Mouse (Mus musculus): ENCODE measurements around the gene Arl15.

Gene Arl15

GRCm38 (mm10) chr13:113870403-113870802, 76.1 kb downstream of the Arl15 start:
- ATAC-seq (ENCODE audit: low TSS enrichment) = no peak

DNA sequence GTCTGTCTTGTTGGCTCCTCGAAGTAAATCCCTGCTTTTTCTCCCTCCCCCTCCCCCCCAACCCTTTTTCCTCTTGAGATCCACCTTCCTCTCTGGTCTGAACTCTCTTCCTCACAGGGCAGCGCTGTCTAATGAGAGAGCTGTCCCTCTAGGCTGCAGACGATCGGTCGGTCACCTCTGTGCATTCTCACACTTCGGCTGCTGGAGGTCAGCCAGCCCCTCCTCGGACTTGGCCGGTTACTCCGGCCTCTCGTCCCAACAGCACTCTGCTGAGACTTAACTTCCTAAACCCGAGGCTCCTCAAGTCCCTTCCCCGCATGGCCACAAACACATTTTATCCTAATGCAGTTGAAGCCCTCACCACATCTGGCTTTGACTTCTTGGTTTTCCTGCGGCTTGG, 77.5 kb downstream of the Arl15 start:
- ATAC-seq (ENCODE audit: low TSS enrichment) = no peak

DNA sequence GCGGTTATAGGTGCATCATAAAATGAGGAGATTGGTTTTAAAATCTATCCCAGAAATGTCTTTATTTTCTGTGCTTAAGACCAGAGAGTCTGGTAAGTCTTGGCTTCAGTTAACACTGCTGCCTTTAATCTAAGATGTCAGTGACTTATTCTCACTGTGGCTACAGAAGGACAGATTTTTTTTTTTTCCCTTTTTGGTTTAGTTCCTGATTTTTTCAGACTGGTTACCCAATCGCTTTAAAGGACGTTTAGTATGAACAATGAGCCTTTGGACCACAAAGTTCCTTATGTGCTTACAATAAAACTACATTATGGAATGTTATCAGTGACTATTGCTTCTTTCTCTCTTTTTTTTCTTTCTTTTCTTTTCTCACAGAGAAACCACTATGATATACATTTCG, 81.4 kb downstream of the Arl15 start:
- no peak for ATAC-seq (ENCODE audit: low TSS enrichment)

GRCm38 (mm10) chr13:113877420-113877819, 83.1 kb downstream of the Arl15 start:
- peak; percentile 80 for ATAC-seq (ENCODE audit: low TSS enrichment)

DNA sequence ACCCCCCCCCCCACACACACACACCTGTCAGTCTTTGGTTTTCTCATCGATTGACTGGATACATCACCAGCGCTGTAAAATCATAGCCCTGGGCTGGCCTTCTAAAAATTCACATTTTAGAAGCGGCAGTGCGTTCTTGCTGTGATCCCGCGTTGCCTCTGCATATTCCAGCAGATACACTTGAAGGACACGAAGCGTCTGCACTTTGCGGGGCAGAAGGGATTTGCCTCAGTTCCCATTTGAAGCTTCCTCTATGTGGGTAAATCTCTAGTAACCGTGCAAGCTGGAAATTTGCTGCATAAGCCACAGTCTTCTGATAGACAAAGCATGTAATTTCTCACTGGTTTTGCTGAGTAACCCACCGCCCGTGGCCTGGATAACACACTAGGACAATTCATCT, 84.3 kb downstream of the Arl15 start:
- no peak for ATAC-seq (ENCODE audit: low TSS enrichment)

DNA sequence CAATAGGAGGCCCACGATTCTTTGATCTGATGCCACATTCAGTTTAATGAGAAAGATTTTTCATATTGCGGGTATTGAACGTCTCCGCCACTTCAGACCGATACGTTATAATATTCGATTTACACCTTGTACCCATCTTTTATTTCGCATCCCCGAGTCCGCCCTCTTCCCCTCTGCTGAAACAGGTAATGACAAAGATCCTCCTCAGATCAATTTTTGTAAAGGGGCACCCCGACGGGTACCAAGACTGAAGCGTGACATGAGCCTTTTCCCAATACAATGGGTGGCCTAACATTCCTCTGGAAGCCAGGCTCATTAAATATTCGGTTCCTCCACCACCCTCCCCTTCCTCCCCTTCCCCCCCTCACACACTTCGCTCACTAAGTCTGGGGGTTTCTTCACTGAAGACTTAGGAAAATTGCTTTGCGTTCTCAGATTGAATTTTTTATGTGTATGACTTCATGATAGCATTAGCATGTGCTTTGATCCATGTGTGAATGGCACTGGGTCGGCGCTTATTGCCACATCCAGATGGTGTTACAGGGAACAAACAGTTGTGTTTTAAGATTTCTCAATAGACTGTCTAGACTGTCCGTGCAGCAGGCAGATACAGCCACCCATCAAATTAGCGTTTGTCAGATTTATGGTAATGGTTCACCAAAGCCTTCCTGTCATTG, 85.5 kb downstream of the Arl15 start:
- ATAC-seq (ENCODE audit: low TSS enrichment) = no peak

DNA sequence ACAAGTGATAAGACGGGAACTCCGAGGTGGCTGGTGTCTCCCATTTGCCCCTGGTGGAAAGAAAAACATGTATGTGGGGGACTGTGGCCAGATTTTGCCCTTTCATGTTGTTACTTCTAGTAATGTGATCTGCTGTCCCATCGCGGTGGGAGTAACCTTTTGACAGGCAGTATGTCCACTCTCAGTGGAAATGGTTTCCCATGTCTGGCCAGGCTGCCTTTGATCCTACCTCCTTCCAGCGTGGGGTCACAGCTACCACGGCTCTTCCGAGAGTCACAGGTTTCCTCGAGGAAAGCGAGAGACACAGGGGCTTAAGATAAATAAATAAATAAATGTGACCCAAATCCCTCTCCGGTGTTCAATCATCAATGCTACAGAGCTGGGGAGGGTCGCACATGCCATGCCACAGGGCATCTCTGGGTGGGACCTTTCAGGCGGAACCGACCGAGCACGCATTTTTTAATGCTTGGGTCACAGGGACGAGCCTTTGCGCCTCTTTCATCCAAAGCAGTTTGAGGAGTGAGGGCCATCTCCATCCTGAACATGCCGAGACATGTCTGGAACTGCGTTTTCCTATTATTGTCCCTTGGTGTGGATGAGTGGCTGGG, 86.4 kb downstream of the Arl15 start:
- ATAC-seq (ENCODE audit: low TSS enrichment) = no peak

- no peak for ATAC-seq (ENCODE audit: low TSS enrichment)
Measured at GRCm38 (mm10) chr13:113882959-113883358, 88.7 kb downstream of the Arl15 start.

GRCm38 (mm10) chr13:113887090-113887489, 92.8 kb downstream of the Arl15 start:
- ATAC-seq (ENCODE audit: low TSS enrichment) = no peak

- no peak for ATAC-seq (ENCODE audit: low TSS enrichment)
Measured at GRCm38 (mm10) chr13:113888126-113888525, 93.8 kb downstream of the Arl15 start.

DNA sequence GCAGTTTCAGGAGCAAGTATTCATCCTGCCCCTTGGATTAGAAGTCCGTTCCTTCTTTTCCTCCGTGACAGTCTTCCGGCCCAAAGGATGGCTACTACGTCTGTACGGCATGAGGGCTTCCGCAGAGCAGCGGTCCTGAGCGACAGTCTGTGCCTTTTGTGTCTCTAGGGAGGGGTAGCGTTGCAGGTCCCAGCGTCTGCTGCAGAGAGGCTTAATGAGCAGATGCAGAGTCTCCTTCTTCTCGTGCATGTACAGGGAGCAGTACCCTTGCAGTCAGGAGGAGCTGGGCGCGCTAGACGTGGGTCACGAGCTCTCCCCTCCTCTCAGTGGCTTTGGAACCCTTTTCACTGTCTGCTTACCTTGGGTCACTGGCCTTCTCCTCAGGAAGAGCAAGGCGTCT, 94.4 kb downstream of the Arl15 start:
- peak; percentile 69 for ATAC-seq (ENCODE audit: low TSS enrichment)

- peak; percentile 71 for ATAC-seq (ENCODE audit: low TSS enrichment)
Measured at GRCm38 (mm10) chr13:113889140-113890055, 95.1 kb downstream of the Arl15 start.

- no peak for ATAC-seq (ENCODE audit: low TSS enrichment)
Measured at GRCm38 (mm10) chr13:113896684-113897083, 102.4 kb downstream of the Arl15 start.

DNA sequence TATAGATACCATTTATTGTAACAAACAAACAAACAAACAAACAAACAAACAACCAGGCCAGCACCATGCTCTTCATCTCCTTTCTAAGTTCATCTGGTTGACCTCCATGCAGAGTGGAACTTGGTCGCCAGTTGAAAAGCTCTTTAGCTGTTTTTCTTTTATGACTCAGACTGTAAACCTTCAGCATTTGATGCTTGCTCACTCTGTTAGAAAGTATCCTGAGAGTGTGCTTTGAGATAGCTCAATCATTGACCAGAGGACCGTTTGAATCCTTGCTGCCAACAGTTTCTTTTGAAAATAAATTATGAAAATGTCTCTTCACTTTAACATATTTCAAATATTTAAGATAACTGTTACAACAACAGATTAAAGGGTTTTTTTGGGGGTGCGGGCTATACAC, 103.2 kb downstream of the Arl15 start:
- ATAC-seq (ENCODE audit: low TSS enrichment) = no peak

DNA sequence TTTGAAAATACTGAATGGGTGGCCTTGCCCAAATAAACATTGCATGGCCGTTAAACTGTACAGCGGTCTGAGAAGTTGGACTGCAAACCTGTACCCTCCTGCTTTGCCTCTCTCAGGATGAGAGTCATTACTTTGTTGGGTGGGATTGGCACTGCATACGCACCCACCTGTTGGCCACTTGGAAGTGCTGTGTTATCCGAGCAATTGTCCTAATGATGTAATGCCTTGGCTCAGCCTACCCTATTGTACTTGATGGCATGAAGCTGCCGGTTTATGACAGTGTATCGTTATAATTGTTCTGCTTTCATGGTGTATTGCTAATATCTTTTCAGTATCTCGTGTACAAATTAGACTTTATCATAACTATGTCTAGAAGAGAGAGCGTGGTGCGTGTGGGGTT, 103.6 kb downstream of the Arl15 start:
- no peak for ATAC-seq (ENCODE audit: low TSS enrichment)

GRCm38 (mm10) chr13:113901001-113901545, 106.8 kb downstream of the Arl15 start:
- peak; percentile 63 for ATAC-seq (ENCODE audit: low TSS enrichment)

GRCm38 (mm10) chr13:113903255-113903654, 109.0 kb downstream of the Arl15 start:
- ATAC-seq (ENCODE audit: low TSS enrichment) = no peak

DNA sequence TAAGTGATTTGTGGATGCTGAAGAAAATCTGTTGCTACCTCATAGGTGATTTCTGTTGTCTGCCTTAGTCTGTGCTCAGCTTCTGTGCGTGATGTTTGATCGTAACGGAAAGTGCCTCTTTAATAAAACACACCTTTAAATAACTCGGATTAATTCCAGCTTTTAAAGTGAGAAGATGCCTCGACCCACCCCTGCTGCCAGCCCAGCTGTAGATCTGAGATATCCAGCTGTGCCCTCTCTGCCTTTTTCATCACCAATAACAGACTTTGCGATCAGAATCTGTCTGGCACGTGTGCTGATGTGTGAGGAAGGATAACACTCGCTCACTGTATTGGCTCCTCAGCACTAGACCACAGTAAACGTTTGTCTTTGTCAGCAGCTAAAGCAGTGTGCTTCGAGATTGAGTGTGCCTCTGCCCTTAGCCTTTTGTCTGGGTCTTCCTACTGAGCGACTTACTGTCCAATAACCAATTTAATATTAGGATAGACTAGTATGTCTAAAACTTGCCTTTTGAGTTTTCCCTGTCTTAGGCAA, 117.7 kb downstream of the Arl15 start:
- no peak for ATAC-seq (ENCODE audit: low TSS enrichment)

GRCm38 (mm10) chr13:113914551-113914971, 120.3 kb downstream of the Arl15 start:
- 0 out of 2 replicates have a peak, but pooled peaks have one; percentile 21 for ATAC-seq (ENCODE audit: low TSS enrichment)

GRCm38 (mm10) chr13:113915700-113916099, 121.4 kb downstream of the Arl15 start:
- no peak for ATAC-seq (ENCODE audit: low TSS enrichment)

DNA sequence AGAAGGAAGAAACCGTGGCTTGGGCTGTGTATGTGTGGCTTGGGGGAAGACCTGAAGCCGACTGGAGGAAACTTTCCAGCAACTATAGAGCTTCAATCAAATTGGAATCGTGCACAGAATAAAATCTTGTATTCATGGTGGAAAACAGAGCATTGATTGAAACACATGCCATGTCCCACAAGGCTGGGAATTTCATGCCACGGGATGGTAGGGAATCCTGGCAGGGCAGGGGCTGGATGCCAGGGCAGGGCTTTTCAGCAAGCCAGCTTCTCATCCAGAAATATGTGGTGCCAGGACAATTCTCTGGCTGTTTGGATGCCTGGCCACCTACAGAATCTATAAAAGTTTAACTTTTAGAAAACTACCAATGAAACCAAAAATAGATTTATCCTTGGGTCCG, 122.5 kb downstream of the Arl15 start:
- no peak for ATAC-seq (ENCODE audit: low TSS enrichment)

DNA sequence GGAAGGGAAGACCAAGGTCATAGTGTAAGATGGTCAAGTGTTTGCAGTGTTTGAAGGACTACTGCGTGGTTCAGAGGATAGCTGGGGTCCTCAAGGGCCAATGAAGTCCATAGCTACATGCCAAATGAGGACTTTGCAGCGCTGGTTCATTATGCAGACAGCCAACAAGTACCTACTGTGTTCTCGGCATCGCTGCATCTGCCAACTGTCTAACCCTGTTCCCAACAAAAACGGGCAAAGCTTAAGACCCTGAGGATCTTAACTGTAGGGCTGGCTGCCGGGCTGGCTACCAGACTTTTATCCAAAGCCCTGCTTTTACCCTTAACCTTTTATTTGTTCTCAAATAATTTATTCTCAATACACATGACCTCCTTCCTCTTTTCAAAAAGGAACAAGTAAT, 123.1 kb downstream of the Arl15 start:
- no peak for ATAC-seq (ENCODE audit: low TSS enrichment)
